Mouse (Mus musculus): ENCODE data around the gene Mospd1.

DNA sequence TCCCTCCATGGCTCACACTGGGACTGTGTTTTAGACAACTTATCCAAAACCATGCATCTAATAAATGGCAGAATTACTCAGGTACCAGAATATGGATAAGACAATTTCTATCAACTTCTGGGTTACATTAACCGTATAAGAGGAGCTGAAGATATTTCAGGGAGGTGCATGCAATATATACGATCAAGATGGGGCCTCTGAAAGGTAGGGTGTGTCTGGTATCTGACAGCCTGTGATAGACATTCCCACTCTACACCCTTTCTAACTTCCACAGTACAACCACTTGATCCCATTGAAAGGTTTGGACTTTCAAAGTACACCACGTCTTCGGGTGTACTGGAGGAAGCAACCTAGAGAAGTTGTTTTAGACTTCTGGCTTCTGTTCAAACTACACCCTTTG, 39.9 kb downstream of the Mospd1 start:
- no peak for TF ChIP-seq CTCF (conservative IDR thresholded peaks at IDR 0.05 in 1 of 2, IDR thresholded peaks at IDR 0.05 in 1 of 2; ENCODE audit: low read depth in 2 of 2, low read length in 2 of 2)
- TF ChIP-seq ZNF384 (IDR thresholded peaks at IDR 0.05; ENCODE audit: low read depth, low read length), result no peak
- TF ChIP-seq POLR2A (IDR thresholded peaks at IDR 0.05; ENCODE audit: low read depth, low read length), result no peak
- no peak for TF ChIP-seq JUN (IDR thresholded peaks at IDR 0.05; ENCODE audit: insufficient read depth, low read depth, low read length)
- no peak for TF ChIP-seq TBP (conservative IDR thresholded peaks at IDR 0.05; ENCODE audit: low read depth, low read length)
- TF ChIP-seq SIN3A (IDR thresholded peaks at IDR 0.05; ENCODE audit: low read length), result no peak
- TF ChIP-seq EP300 (IDR thresholded peaks at IDR 0.05; ENCODE audit: low read length), result no peak
- no peak for TF ChIP-seq GABPA (IDR thresholded peaks at IDR 0.05; ENCODE audit: insufficient replicate concordance, low read depth, low read length)
- TF ChIP-seq MAZ (IDR thresholded peaks at IDR 0.05; ENCODE audit: low read depth, low read length), result no peak
- TF ChIP-seq MAX (IDR thresholded peaks at IDR 0.05; ENCODE audit: low read length), result no peak
- no peak for TF ChIP-seq KAT2A (IDR thresholded peaks at IDR 0.05; ENCODE audit: insufficient replicate concordance, low read length)
- TF ChIP-seq MYC (IDR thresholded peaks at IDR 0.05; ENCODE audit: low read depth, low read length), result no peak

Data from CH12.LX (cell line).